Mouse (Mus musculus): ENCODE results near the gene Ubash3b. TPM values are rescaled to one million over a fixed set of nuclear protein-coding genes. Genes with fewer than 3 reads are reported as not detected.
A peak's percentile ranks its signal among the peaks of the same experiment; 100 is the strongest.

Gene Ubash3b
- total RNA-seq, 4 experiments from 2014 or later = 19.9 to 23.9 (median 21.7) TPM

- DNase-seq (ENCODE audit: low spot score in 2 of 2) = peak in 1 of 2 experiments; percentile 23
Measured at GRCm38 (mm10) chr9:41011512-41012436, 149.7 kb downstream of the Ubash3b start.

- no peak for DNase-seq (ENCODE audit: low spot score in 2 of 2)
Measured at GRCm38 (mm10) chr9:41007785-41008184, 153.7 kb downstream of the Ubash3b start.

GRCm38 (mm10) chr9:41004415-41004814 lies 157.1 kb downstream of the Ubash3b start, which contains the start of gene Crtam:
TSS of gene Crtam (minus strand) at chr9:41004628.
- no peak for DNase-seq (ENCODE audit: low spot score in 2 of 2)

- DNase-seq (ENCODE audit: low spot score in 2 of 2) = no peak
Measured at GRCm38 (mm10) chr9:40997116-40997779, 164.2 kb downstream of the Ubash3b start.

GRCm38 (mm10) chr9:40994075-40994474 lies 167.4 kb downstream of the Ubash3b start:
- DNase-seq (ENCODE audit: low spot score in 2 of 2) = no peak

GRCm38 (mm10) chr9:40991511-40991910 lies 170.0 kb downstream of the Ubash3b start:
- no peak for DNase-seq (ENCODE audit: low spot score in 2 of 2)

- DNase-seq (ENCODE audit: low spot score in 2 of 2) = no peak
Measured at GRCm38 (mm10) chr9:40989940-40990588, 171.4 kb downstream of the Ubash3b start.

- no peak for DNase-seq (ENCODE audit: low spot score in 2 of 2)
Measured at GRCm38 (mm10) chr9:40984313-40984712, 177.2 kb downstream of the Ubash3b start.

- no peak for DNase-seq (ENCODE audit: low spot score in 2 of 2)
Measured at GRCm38 (mm10) chr9:40983758-40984157, 177.7 kb downstream of the Ubash3b start.

- DNase-seq (ENCODE audit: low spot score in 2 of 2) = no peak
Measured at GRCm38 (mm10) chr9:40982480-40982879, 179.0 kb downstream of the Ubash3b start.

GRCm38 (mm10) chr9:40974042-40974801 lies 187.3 kb downstream of the Ubash3b start:
- DNase-seq (ENCODE audit: low spot score in 2 of 2) = peak in 1 of 2 experiments; percentile 46

- no peak for DNase-seq (ENCODE audit: low spot score in 2 of 2)
Measured at GRCm38 (mm10) chr9:40964418-40964714, 197.1 kb downstream of the Ubash3b start.

- no peak for DNase-seq (ENCODE audit: low spot score in 2 of 2)
Measured at GRCm38 (mm10) chr9:40963586-40964417, 197.7 kb downstream of the Ubash3b start, which contains the start of gene Jhy. TSS of gene Jhy (minus strand) at chr9:40964118.

- DNase-seq (ENCODE audit: low spot score in 2 of 2) = no peak
Measured at GRCm38 (mm10) chr9:40961401-40961800, 200.1 kb downstream of the Ubash3b start.

Other genes starting within 250 kb of the Ubash3b start
- gene Jhy, start 197.6 kb downstream of the Ubash3b start, total RNA-seq (2022) = under 1 TPM; 0.34 to 0.60 (median 0.55) TPM
- under 1 TPM in 2 of 4 experiments, not detected in 2; 0.13 to 0.23 TPM for gene Crtam, start 157.1 kb downstream of the Ubash3b start, total RNA-seq (2022)